Mouse (Mus musculus): ENCODE results near the gene Cbarp. TPM values are rescaled to one million over a fixed set of nuclear protein-coding genes. Genes with fewer than 3 reads are reported as not detected.
A peak's percentile ranks its signal among the peaks of the same experiment; 100 is the strongest.

Cbarp gene
- polyA plus RNA-seq, 1 experiment = 285 TPM

DNA sequence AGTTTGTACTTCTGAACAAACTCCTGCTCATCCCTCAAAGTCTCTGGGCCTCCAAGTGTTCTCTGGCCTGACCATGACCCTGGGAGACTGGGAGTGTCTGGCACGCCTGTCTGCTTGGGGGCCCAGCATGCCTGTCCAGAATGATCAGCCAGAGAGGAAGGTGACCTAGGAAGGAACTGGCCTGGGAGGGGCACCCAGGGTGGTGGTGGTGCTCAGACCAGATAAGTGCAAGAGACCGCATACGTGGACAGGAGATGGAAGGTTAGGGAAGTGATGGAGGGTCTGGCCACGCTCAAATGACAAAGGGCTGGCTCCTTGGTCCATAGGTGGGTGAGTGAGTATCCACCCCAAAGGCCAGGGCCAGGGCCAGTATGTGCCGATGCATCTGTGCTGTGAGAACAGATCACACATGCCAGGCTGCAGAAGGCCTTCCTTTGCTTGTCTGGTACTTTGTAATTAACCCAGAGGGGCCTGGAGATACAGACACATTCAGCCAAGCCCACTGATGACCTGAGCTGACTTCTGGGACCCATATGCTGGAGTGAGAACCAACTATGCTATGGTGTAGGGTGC lies 6.6 kb upstream of the Cbarp start:
- Histone ChIP-seq H3K27ac (ENCODE audit: insufficient read depth, low read length) (peak overlapping the region; percentile 4), H3K4me1 (ENCODE audit: control insufficient read depth, insufficient read depth, low read length) (peaks cover 3% of the 10 kb centered on the region; the same call in 1 of the 2 replicates), H3K4me3 (ENCODE audit: insufficient read depth, low read length) (peak overlapping the region; percentile 86; the same call in 1 of the 2 replicates)
- TF ChIP-seq POLR2A (IDR thresholded peaks at IDR 0.05; ENCODE audit: extremely low read depth, insufficient read depth, low read length) = no peak
- TF ChIP-seq CTCF (IDR thresholded peaks at IDR 0.05; ENCODE audit: extremely low read depth, insufficient read depth, low read length) = no peak

- Histone ChIP-seq H3K4me3 (ENCODE audit: insufficient read depth, low read length) (no peak overlapping the region), H3K27ac (ENCODE audit: insufficient read depth, low read length) (peak overlapping the region; percentile 30; the same call in 1 of the 2 replicates)
- TF ChIP-seq CTCF (IDR thresholded peaks at IDR 0.05; ENCODE audit: extremely low read depth, insufficient read depth, low read length) = no peak
- TF ChIP-seq POLR2A (IDR thresholded peaks at IDR 0.05; ENCODE audit: extremely low read depth, insufficient read depth, low read length) = no peak
Measured at GRCm38 (mm10) chr10:80146568-80147011, 6.0 kb upstream of the Cbarp start.

GRCm38 (mm10) chr10:80145896-80146295 lies 5.3 kb upstream of the Cbarp start:
- no peak overlapping the region for H3K4me3 ChIP-seq (ENCODE audit: insufficient read depth, low read length)
- TF ChIP-seq CTCF (IDR thresholded peaks at IDR 0.05; ENCODE audit: extremely low read depth, insufficient read depth, low read length) (no peak), POLR2A (IDR thresholded peaks at IDR 0.05; ENCODE audit: extremely low read depth, insufficient read depth, low read length) (0 out of 2 replicates have a peak, but pooled peaks have one; percentile 2)
- no peak overlapping the region for H3K27ac ChIP-seq (ENCODE audit: insufficient read depth, low read length)
- peaks cover 3% of the 10 kb centered on the region; the same call in 1 of the 2 replicates for H3K4me1 ChIP-seq (ENCODE audit: control insufficient read depth, insufficient read depth, low read length)

More at GRCm38 (mm10) chr10:80146568-80147011, 6.0 kb upstream of the Cbarp start:
- H3K4me1 ChIP-seq (ENCODE audit: control insufficient read depth, insufficient read depth, low read length) = peaks cover 3% of the 10 kb centered on the region; the same call in 1 of the 2 replicates

GRCm38 (mm10) chr10:80144864-80145838 lies 4.5 kb upstream of the Cbarp start:
- Histone ChIP-seq H3K27ac (ENCODE audit: insufficient read depth, low read length) (no peak overlapping the region), H3K4me3 (ENCODE audit: insufficient read depth, low read length) (no peak overlapping the region), H3K4me1 (ENCODE audit: control insufficient read depth, insufficient read depth, low read length) (peaks cover 3% of the 10 kb centered on the region; the same call in 1 of the 2 replicates)
- no peak for TF ChIP-seq POLR2A (IDR thresholded peaks at IDR 0.05; ENCODE audit: extremely low read depth, insufficient read depth, low read length)
- TF ChIP-seq CTCF (IDR thresholded peaks at IDR 0.05; ENCODE audit: extremely low read depth, insufficient read depth, low read length) = peak; percentile 63

DNA sequence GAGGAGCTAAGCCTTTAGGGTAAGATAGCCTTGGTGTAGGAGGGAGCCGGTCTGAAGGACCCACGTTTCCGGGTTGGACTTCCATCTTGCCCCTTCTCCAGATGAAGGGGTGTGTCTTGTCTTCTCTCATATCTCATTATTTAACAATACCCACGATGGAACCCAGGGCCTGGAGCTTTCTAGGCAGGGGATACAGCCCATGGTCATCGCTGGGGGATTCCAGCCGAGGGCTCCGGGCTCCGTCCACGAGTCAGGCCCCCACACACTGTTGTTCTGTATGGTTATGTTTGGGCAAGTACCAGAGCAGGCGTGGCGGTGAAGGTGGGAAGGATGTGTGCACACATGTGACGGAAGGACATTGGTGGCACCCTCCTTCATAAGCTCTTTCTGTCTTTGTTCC lies 3.5 kb upstream of the Cbarp start:
- no peak overlapping the region for H3K4me3 ChIP-seq (ENCODE audit: insufficient read depth, low read length)
- H3K4me1 ChIP-seq (ENCODE audit: control insufficient read depth, insufficient read depth, low read length) = peaks cover 3% of the 10 kb centered on the region; the same call in 1 of the 2 replicates
- TF ChIP-seq CTCF (IDR thresholded peaks at IDR 0.05; ENCODE audit: extremely low read depth, insufficient read depth, low read length) (no peak), POLR2A (IDR thresholded peaks at IDR 0.05; ENCODE audit: extremely low read depth, insufficient read depth, low read length) (no peak)
- no peak overlapping the region for H3K27ac ChIP-seq (ENCODE audit: insufficient read depth, low read length)

GRCm38 (mm10) chr10:80143664-80144063 lies 3.0 kb upstream of the Cbarp start:
- peaks cover 3% of the 10 kb centered on the region; the same call in 1 of the 2 replicates for H3K4me1 ChIP-seq (ENCODE audit: control insufficient read depth, insufficient read depth, low read length)
- no peak overlapping the region for H3K27ac ChIP-seq (ENCODE audit: insufficient read depth, low read length)
- no peak overlapping the region for H3K4me3 ChIP-seq (ENCODE audit: insufficient read depth, low read length)
- no peak for TF ChIP-seq POLR2A (IDR thresholded peaks at IDR 0.05; ENCODE audit: extremely low read depth, insufficient read depth, low read length)
- no peak for TF ChIP-seq CTCF (IDR thresholded peaks at IDR 0.05; ENCODE audit: extremely low read depth, insufficient read depth, low read length)

- Histone ChIP-seq H3K27ac (ENCODE audit: insufficient read depth, low read length) (peak overlapping the region; percentile 80), H3K4me3 (ENCODE audit: insufficient read depth, low read length) (peak overlapping the region; percentile 73), H3K4me1 (ENCODE audit: control insufficient read depth, insufficient read depth, low read length) (peaks cover 3% of the 10 kb centered on the region; the same call in 1 of the 2 replicates)
- TF ChIP-seq CTCF (IDR thresholded peaks at IDR 0.05; ENCODE audit: extremely low read depth, insufficient read depth, low read length) (no peak), POLR2A (IDR thresholded peaks at IDR 0.05; ENCODE audit: extremely low read depth, insufficient read depth, low read length) (no peak)
Measured at GRCm38 (mm10) chr10:80142530-80142925, 1.9 kb upstream of the Cbarp start.

- H3K27ac ChIP-seq (ENCODE audit: insufficient read depth, low read length) = peak overlapping the region; percentile 80
- H3K4me1 ChIP-seq (ENCODE audit: control insufficient read depth, insufficient read depth, low read length) = peaks cover 3% of the 10 kb centered on the region; the same call in 1 of the 2 replicates
- H3K4me3 ChIP-seq (ENCODE audit: insufficient read depth, low read length) = peak overlapping the region; percentile 73
- TF ChIP-seq CTCF (IDR thresholded peaks at IDR 0.05; ENCODE audit: extremely low read depth, insufficient read depth, low read length) = no peak
- TF ChIP-seq POLR2A (IDR thresholded peaks at IDR 0.05; ENCODE audit: extremely low read depth, insufficient read depth, low read length) = peak; percentile 94
Measured at GRCm38 (mm10) chr10:80141786-80142529, 1.3 kb upstream of the Cbarp start.

GRCm38 (mm10) chr10:80141243-80141642 lies 608 bp upstream of the Cbarp start:
- Histone ChIP-seq H3K27ac (ENCODE audit: insufficient read depth, low read length) (peak overlapping the region; percentile 95), H3K4me1 (ENCODE audit: control insufficient read depth, insufficient read depth, low read length) (peaks cover 3% of the 10 kb centered on the region; the same call in 1 of the 2 replicates), H3K4me3 (ENCODE audit: insufficient read depth, low read length) (peak overlapping the region; percentile 73)
- TF ChIP-seq POLR2A (IDR thresholded peaks at IDR 0.05; ENCODE audit: extremely low read depth, insufficient read depth, low read length) (peak; percentile 60), CTCF (IDR thresholded peaks at IDR 0.05; ENCODE audit: extremely low read depth, insufficient read depth, low read length) (peak; percentile 46)
